Mouse (Mus musculus): ENCODE measurements around the gene Fam20a. TPM values are rescaled to one million over a fixed set of nuclear protein-coding genes. Genes with fewer than 3 reads are reported as not detected.
A peak's percentile ranks its signal among the peaks of the same experiment; 100 is the strongest.

The Fam20a gene
- polyA plus RNA-seq, 1 experiment from 2014 or later, result 0.25 TPM

DNA sequence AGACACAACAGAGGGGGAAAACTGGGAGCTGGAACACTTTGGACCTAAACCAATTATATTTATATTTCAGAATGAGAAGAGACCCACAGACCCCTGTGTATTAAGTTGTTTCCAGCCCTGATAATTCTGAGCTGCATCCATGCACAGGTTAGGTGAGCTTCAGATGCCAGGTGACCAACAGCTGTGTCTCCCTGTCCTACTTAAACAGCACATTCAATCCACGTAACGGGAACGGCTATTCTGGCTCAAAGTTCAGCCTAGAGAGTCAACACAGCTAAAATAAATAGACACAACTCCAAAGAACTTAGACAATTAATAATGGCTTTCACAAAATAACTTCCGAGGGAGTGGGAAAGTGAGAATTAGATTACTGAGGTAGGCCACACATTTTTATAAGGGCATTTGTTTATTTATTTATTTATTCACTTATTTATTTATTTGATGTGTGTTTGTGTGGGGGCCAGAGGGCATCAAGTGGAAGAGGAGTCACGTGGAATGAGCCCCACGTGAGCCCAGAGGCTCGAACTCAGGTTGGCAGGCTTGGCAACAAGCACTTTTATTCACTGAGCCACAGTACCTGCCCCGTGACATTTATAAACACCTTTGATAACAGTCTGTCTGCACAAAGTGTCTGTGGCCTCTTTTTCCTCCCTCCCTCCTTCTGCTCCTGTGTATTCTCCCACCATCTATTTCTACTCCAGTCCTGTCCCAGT, 10.8 kb upstream of the Fam20a start:
- Histone ChIP-seq H3K27me3 (ENCODE audit: low read depth, poor library complexity, severe bottlenecking) (no peaks in the 10 kb centered on the region), H3K36me3 (no peaks in the 10 kb centered on the region), H3K27ac (no peak overlapping the region), H3K4me1 (peaks cover 8% of the 10 kb centered on the region), H3K9me3 (replicated peaks) (no peaks in the 10 kb centered on the region), H3K4me3 (no peak overlapping the region)
- 81% methylated on average over 8 of the region's 8 CpGs for WGBS
- DNase-seq (ENCODE audit: low spot score), result no peak

- Histone ChIP-seq H3K27me3 (ENCODE audit: low read depth, poor library complexity, severe bottlenecking) (peaks cover 1% of the 10 kb centered on the region; the same call in 1 of the 2 replicates), H3K4me1 (no peaks in the 10 kb centered on the region), H3K36me3 (no peaks in the 10 kb centered on the region), H3K4me3 (no peak overlapping the region), H3K27ac (no peak overlapping the region), H3K9me3 (replicated peaks) (no peaks in the 10 kb centered on the region)
- no peak for DNase-seq (ENCODE audit: low spot score)
- 81% methylated on average over 3 of the region's 3 CpGs for WGBS
Observed at GRCm38 (mm10) chr11:109728371-109728770, 6.3 kb upstream of the Fam20a start.

DNA sequence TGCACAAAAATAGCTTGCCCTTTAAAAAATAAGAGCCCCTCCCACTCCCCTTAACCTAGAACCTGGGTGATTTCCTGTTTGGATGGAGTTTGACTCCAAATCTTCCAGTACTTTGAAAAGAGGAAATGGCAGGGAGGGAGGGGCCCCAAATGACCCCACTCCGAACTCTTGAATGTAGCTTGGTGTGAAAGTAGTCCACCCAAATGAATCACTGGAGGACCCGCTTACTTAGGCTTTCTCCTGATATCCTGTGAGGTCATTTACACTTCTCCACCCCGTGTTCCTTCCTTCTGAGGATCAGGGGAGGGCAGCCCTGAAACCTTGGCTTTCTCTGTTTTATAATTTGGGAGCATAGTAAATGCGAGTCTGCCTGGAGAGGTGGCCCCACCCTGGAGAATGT, 632 bp upstream of the Fam20a start:
- Histone ChIP-seq H3K27me3 (ENCODE audit: low read depth, poor library complexity, severe bottlenecking) (peaks cover 40% of the 10 kb centered on the region), H3K36me3 (no peaks in the 10 kb centered on the region), H3K4me1 (peaks cover 46% of the 10 kb centered on the region), H3K9me3 (replicated peaks) (no peaks in the 10 kb centered on the region), H3K27ac (no peak overlapping the region), H3K4me3 (no peak overlapping the region)
- WGBS, result 51% methylated on average over 4 of the region's 4 CpGs
- DNase-seq (ENCODE audit: low spot score), result no peak

DNA sequence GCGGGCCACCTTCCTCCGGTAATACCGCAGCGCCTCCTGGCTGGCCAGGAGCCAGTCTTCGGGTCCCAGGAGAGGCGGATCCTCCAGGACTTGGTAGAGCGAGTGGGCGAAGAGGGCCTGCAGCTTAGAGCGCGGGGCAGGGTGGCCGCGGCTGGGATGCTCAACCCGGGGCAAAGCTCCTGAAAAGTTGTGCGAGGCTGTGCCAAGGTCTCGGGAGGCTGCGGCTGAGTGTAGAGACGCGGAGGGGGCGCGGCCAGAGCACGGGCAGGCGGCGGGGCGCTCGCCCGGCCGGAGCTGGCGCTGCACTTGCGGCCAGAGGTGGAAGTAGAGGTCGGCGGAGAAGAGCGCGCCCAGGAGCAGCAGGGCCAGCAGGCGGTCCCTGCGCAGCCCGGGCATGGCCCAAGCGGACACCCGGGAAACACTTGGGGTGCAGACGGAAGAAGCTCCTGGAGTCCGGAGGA, 729 bp downstream of the Fam20a start:
- Histone ChIP-seq H3K4me1 (peaks cover 54% of the 10 kb centered on the region), H3K9me3 (replicated peaks) (no peaks in the 10 kb centered on the region), H3K27me3 (ENCODE audit: low read depth, poor library complexity, severe bottlenecking) (peaks cover 40% of the 10 kb centered on the region), H3K36me3 (no peaks in the 10 kb centered on the region), H3K27ac (peak overlapping the region; percentile 5; the same call in 1 of the 2 replicates), H3K4me3 (peak overlapping the region; percentile 58)
- peak; percentile 66 for DNase-seq (ENCODE audit: low spot score)
- WGBS, result 2% methylated on average over 40 of the region's 40 CpGs

DNA sequence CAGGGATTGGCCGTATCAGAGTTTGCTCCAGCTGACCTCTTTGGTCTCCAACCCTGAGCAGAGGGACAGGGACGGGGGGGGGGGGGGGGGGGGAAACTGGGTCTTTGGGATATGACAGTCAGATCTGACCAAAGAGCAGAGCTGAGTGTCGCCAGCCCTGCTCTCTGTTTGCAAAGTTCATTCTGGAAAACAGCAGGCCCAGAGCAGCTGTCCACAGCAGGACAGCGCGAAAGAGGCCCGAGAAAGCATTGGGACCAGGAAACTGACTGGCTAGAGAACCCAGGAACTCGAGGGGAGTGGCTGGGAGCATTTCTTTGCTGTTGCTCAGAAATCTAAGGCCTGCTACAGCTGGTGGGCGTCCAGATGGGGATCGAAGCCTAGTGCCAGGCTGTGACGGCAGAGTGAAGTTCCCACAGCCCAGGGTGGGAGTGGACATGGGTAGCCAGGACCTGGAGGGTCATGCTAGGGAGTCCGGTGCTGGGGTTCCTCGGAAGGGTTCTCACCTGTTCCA, 1.2 kb downstream of the Fam20a start:
- H3K4me3 ChIP-seq, result peak overlapping the region; percentile 58
- peaks cover 59% of the 10 kb centered on the region for H3K4me1 ChIP-seq
- no peaks in the 10 kb centered on the region for H3K9me3 ChIP-seq (replicated peaks)
- DNase-seq (ENCODE audit: low spot score), result peak; percentile 50
- 10% methylated on average over 12 of the region's 12 CpGs for WGBS
- H3K36me3 ChIP-seq, result no peaks in the 10 kb centered on the region
- H3K27me3 ChIP-seq (ENCODE audit: low read depth, poor library complexity, severe bottlenecking), result peaks cover 40% of the 10 kb centered on the region
- peak overlapping the region; percentile 5; the same call in 1 of the 2 replicates for H3K27ac ChIP-seq

GRCm38 (mm10) chr11:109719399-109719798, 2.7 kb downstream of the Fam20a start:
- no peak for DNase-seq (ENCODE audit: low spot score)
- no peaks in the 10 kb centered on the region for H3K9me3 ChIP-seq (replicated peaks)
- H3K36me3 ChIP-seq, result no peaks in the 10 kb centered on the region
- H3K4me1 ChIP-seq, result peaks cover 73% of the 10 kb centered on the region
- H3K27ac ChIP-seq, result no peak overlapping the region
- H3K27me3 ChIP-seq (ENCODE audit: low read depth, poor library complexity, severe bottlenecking), result peaks cover 40% of the 10 kb centered on the region
- H3K4me3 ChIP-seq, result no peak overlapping the region
- WGBS, result 86% methylated on average over 3 of the region's 3 CpGs

DNA sequence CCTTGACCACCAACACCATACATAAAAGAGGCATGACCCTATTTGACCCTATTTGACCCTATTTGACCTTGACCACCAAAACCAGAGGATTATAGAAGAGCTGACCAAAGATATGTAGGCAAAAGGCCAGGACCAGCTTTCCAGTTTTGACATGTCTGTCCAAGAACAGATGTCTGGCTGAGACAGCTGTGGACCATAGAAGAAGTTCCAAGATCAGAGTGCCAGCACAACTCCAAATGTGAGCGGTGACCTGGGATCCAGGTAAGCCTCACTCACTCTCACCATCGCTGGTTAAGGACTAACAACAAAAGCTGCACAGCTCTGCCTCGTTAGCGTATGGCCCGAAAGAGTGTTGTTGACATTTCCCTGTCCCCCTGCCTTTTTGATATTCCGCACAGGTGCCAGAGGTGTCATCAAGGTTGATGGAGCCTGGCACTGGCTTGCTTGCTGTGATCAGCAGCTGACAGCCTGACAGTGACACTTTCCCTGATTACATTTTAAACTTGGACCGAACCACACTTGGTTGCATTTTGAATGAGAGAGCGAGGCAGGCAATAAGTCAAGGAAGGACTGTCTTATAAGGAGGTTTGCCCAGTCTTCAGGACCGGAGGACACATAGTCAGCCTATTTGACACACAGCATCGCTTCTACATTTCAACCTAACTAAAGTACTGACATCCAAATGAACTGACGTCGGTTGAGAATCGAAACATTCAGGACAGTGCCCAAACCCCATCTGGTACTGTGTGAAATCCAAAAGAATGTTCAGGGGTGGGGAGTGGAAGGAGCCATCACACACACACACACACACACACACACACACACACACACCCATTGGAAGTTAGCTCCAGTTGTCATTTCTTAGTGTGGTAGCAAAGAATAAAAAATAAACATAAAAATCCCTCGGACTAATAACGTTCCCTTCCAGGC, 3.8 kb downstream of the Fam20a start:
- WGBS, result 83% methylated on average over 15 of the region's 15 CpGs

GRCm38 (mm10) chr11:109717448-109717847, 4.6 kb downstream of the Fam20a start:
- no peak for DNase-seq (ENCODE audit: low spot score)
- 94% methylated on average over 5 of the region's 5 CpGs for WGBS
- H3K9me3 ChIP-seq (replicated peaks), result no peaks in the 10 kb centered on the region
- H3K4me1 ChIP-seq, result peaks cover 79% of the 10 kb centered on the region
- H3K36me3 ChIP-seq, result no peaks in the 10 kb centered on the region
- H3K4me3 ChIP-seq, result no peak overlapping the region
- peaks cover 31% of the 10 kb centered on the region for H3K27me3 ChIP-seq (ENCODE audit: low read depth, poor library complexity, severe bottlenecking)
- no peak overlapping the region for H3K27ac ChIP-seq

More for the DNA sequence above, 3.8 kb downstream of the Fam20a start:
- H3K4me1 ChIP-seq, result peaks cover 84% of the 10 kb centered on the region
- no peak for DNase-seq (ENCODE audit: low spot score)
- no peaks in the 10 kb centered on the region for H3K9me3 ChIP-seq (replicated peaks)
- no peak overlapping the region for H3K4me3 ChIP-seq
- peaks cover 37% of the 10 kb centered on the region for H3K27me3 ChIP-seq (ENCODE audit: low read depth, poor library complexity, severe bottlenecking)
- no peak overlapping the region for H3K27ac ChIP-seq
- no peaks in the 10 kb centered on the region for H3K36me3 ChIP-seq

DNA sequence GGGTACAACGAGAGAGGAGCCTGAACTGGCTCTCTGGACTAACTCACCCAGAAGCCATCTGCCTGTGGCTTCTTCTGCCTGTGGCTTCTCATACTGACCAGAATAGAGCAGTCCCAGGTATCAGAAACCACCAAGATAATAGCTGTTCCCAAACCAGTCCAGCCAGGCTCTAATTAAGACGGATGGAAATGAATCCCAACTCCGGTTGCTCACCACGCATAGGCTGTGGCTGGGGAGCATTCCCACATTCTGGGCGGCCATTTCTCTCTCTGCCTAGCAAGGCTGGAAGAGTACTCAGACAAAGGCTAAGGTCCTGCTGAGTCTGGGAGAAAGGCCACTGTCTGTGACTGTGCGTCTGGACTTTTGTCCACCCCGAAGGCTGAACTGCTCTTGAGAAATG, 5.1 kb downstream of the Fam20a start:
- peaks cover 74% of the 10 kb centered on the region for H3K4me1 ChIP-seq
- H3K9me3 ChIP-seq (replicated peaks), result no peaks in the 10 kb centered on the region
- H3K36me3 ChIP-seq, result no peaks in the 10 kb centered on the region
- WGBS, result 58% methylated on average over 7 of the region's 7 CpGs
- no peak overlapping the region for H3K4me3 ChIP-seq
- H3K27me3 ChIP-seq (ENCODE audit: low read depth, poor library complexity, severe bottlenecking), result peaks cover 26% of the 10 kb centered on the region
- H3K27ac ChIP-seq, result no peak overlapping the region
- no peak for DNase-seq (ENCODE audit: low spot score)

DNA sequence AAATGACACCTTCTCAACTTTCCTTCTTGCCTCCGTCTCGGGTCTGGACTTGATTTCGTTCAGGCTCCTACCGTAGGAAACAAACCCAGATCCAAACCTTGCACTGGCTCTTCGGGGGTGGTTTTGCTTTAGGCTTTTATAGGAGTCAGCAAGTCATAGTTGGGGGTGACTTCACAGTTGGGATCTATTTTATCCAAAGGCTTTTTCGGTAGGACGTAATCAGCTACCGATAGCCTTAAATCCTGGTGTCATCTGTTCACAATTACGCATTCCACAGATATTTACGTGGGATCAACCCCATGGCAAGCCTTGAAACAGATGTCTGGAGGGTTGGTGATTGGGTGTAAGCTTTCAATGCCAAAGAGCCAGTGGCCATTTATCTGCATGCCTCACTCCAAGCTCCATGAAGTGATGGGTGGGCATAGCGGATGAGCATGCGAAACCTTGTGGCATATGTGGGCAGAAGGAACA, 6.7 kb downstream of the Fam20a start:
- DNase-seq (ENCODE audit: low spot score), result peak; percentile 47
- 52% methylated on average over 12 of the region's 12 CpGs for WGBS
- Histone ChIP-seq H3K9me3 (replicated peaks) (no peaks in the 10 kb centered on the region), H3K27ac (peak overlapping the region; percentile 61; the same call in 1 of the 2 replicates), H3K4me3 (no peak overlapping the region), H3K27me3 (ENCODE audit: low read depth, poor library complexity, severe bottlenecking) (peaks cover 10% of the 10 kb centered on the region; the same call in 1 of the 2 replicates), H3K4me1 (peaks cover 58% of the 10 kb centered on the region), H3K36me3 (no peaks in the 10 kb centered on the region)

DNA sequence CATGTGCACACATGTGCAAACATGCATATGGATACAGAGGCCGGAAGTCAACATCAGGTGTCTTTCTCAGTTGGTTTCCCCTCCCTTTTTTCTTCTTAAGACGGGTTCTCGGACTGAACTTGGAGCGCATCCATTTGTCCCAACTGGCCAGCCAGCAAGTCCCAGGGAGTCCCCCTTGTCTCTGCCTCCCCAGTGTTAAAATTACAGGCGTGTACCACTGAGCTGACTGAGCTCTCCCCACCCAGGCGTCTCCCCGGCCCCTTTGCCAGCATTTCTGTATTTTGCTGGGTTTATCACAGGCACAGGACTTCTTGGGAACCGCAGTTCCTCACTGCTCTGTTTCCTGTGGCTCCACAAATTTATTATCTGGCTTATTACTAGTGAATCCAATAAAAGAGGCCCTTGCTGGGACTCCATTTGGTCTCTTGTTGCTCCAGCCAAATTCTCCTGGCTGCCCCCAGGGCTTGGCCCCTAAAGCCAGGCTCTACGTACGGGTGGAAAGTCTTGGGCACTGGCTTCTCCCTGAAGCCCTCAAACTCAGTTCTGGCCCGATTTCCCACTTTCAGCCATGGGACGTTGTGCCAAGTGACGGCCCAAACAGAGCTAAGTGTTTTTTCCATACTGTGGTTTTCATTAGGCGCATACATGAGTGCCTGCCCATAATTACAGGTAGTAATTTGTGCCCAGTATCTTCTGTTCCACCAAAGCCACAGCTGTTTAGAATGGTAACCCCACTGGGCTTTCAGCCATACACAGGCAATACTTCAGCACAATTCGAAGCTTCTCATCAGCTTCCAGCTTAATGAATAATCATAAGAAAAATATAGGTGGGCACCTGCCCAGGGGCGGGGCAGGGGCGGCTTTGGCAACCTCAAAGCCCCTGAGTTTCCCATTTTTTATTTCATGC, 7.5 kb downstream of the Fam20a start:
- Histone ChIP-seq H3K27ac (peak overlapping the region; percentile 61), H3K4me1 (peaks cover 52% of the 10 kb centered on the region), H3K27me3 (ENCODE audit: low read depth, poor library complexity, severe bottlenecking) (0 out of 2 replicates have a peak, but pooled peaks cover 4% of the 10 kb centered on the region), H3K9me3 (replicated peaks) (no peaks in the 10 kb centered on the region), H3K4me3 (no peak overlapping the region), H3K36me3 (no peaks in the 10 kb centered on the region)
- DNase-seq (ENCODE audit: low spot score), result no peak
- WGBS, result 75% methylated on average over 17 of the region's 17 CpGs

DNA sequence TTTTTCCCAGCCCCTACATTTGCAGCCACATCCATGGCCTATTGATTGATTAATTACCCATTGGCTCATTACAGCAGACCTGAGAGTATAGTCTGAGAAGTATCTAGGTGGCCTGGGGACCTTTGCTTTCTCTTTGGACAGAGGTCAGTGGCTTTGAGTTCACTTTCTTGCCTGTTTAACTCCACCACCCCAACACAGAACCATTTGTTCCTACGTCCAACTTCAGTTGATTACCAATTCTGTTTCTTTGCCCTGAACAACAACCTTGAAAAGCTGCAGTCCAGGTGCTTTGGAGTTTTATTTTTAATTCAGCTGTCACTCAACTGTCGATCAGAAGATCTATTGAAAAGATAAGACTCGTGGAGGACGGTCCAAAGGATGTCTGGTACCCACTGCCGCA, 12.6 kb downstream of the Fam20a start:
- no peaks in the 10 kb centered on the region for H3K27me3 ChIP-seq (ENCODE audit: low read depth, poor library complexity, severe bottlenecking)
- no peak for DNase-seq (ENCODE audit: low spot score)
- H3K36me3 ChIP-seq, result no peaks in the 10 kb centered on the region
- 82% methylated on average over 5 of the region's 5 CpGs for WGBS
- no peaks in the 10 kb centered on the region for H3K9me3 ChIP-seq (replicated peaks)
- H3K27ac ChIP-seq, result no peak overlapping the region
- H3K4me1 ChIP-seq, result peaks cover 12% of the 10 kb centered on the region
- H3K4me3 ChIP-seq, result no peak overlapping the region
